Mouse (Mus musculus): ENCODE measurements around the gene Sash3. TPM values are rescaled to one million over a fixed set of nuclear protein-coding genes. Genes with fewer than 3 reads are reported as not detected.
A peak's percentile ranks its signal among the peaks of the same experiment; 100 is the strongest.

Gene Sash3
- polyA plus RNA-seq, 1 experiment from 2014 or later = 1.2 TPM

DNA sequence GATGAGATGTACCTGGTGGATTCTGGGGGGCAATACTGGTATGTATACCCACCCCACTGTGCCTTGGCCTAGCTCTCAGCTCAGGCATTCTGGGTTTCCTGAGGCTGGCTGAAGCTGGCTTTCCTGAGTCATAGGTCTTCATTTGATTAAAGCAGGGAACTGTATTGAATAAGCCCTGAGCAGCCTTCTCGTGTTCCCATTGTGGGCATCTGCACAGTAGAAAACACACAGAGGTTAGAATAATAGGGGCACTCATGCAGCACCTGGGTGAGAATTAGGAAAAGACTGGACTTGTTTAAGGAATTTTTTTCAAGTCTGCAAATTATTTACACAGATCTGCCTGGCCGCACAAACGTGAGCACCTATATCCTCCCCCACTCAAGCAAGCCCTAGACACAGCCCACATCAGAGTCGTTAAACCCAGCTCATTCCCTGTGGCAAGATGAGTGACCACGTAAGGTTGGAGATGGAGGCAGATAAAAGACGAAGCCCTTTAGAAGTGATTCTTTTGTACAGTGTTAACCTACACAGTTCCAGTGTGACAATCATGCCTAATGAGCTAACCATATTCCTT lies 19.2 kb upstream of the Sash3 start:
- no peak for ATAC-seq (replicated peaks)
- 61% methylated on average over 6 of the region's 6 CpGs for WGBS

DNA sequence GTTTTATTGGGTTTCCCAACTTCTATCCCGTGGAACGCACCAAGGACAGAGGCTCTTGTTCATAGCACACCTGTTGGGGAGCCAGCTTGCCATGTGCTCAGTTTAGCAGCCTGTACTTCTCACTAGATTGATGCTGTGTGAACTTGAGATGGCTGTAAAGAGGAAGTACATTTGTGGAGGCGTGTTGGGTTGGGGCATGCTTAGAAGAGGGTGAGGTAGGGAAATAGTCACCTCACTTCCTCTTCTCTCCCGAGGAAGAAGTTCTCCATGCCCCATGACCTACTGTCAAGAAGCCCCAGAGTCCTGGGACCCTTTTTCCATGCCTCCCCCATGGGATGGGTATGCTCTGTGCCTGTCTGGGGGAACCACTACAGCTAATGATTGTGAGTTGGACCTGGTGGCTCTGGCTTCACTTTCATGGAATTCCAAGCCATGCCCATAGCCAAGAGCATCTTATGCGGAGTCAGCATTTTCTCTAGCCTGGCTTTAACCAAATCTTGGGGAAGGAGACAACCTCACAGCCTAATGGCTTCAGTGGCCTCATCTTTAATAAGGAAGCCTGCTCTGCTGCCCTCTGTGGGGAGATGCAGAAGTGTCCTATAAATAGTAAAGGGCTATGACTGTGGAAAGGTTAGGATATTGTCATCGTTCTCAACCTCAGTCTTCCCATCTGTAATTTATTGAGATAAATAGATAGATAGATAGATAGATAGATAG lies 18.6 kb upstream of the Sash3 start:
- Histone ChIP-seq H3K4me1 (no peaks in the 10 kb centered on the region), H3K4me2 (no peak overlapping the region), H3K36me3 (replicated peaks) (no peaks in the 10 kb centered on the region), H3K27me3 (replicated peaks) (no peaks in the 10 kb centered on the region), H3K27ac (no peak overlapping the region), H3K9ac (no peak overlapping the region), H3K9me3 (no peaks in the 10 kb centered on the region), H3K4me3 (no peak overlapping the region)
- WGBS = 87% methylated on average over 6 of the region's 6 CpGs
- ATAC-seq (replicated peaks) = no peak

More for the DNA sequence above, 19.2 kb upstream of the Sash3 start:
- H3K27ac ChIP-seq = no peak overlapping the region
- H3K4me2 ChIP-seq = no peak overlapping the region
- H3K9ac ChIP-seq = no peak overlapping the region
- no peaks in the 10 kb centered on the region for H3K9me3 ChIP-seq
- H3K4me3 ChIP-seq = no peak overlapping the region
- H3K27me3 ChIP-seq (replicated peaks) = no peaks in the 10 kb centered on the region
- no peaks in the 10 kb centered on the region for H3K4me1 ChIP-seq
- H3K36me3 ChIP-seq (replicated peaks) = no peaks in the 10 kb centered on the region

DNA sequence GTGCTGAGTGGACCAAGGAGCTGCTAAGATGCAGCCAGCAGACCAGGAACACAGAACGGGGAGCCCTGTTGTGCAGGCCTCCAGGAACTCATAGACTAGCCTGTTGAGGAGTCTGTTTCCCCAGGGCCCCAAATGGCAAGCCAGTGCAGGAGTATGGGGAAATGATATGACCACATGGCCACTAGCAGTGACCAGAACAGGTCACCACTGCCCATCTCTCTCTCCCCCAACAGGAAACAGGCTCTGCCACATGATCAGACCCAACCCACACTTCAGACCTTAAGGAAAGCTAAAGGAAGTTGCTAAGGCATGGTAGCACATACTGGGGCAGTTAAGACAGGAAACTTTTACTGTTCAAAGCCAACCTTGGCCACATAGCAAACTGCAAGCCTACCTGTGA lies 17.1 kb upstream of the Sash3 start:
- Histone ChIP-seq H3K4me3 (no peak overlapping the region), H3K4me1 (no peaks in the 10 kb centered on the region), H3K9me3 (no peaks in the 10 kb centered on the region), H3K27me3 (replicated peaks) (no peaks in the 10 kb centered on the region), H3K27ac (no peak overlapping the region), H3K9ac (no peak overlapping the region), H3K4me2 (no peak overlapping the region), H3K36me3 (replicated peaks) (no peaks in the 10 kb centered on the region)
- ATAC-seq (replicated peaks) = no peak
- WGBS = 75% methylated on average over 1 of the region's 1 CpGs

DNA sequence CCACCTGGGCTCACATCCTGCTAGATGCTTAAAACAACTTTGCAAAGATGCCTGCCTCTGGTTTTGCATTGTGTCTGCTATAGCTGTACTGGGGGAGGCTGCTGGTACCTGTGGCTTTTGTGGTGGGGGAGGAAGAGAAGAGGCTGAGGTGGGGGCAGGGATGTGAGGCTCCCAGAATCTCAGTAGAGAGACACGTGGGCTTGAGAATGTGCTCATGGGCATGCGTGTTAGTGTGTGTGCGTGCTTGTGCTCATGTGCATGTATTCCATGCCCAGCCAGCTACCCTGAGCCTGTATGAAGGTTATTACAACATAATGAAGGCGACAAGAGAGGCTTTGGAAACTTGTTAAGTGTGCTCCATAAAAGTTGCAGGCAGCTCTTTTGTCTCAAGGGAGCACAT lies 9.3 kb upstream of the Sash3 start:
- no peak overlapping the region for H3K9ac ChIP-seq
- H3K27me3 ChIP-seq (replicated peaks) = no peaks in the 10 kb centered on the region
- ATAC-seq (replicated peaks) = no peak
- H3K4me1 ChIP-seq = peaks cover 9% of the 10 kb centered on the region
- 84% methylated on average over 4 of the region's 4 CpGs for WGBS
- no peak overlapping the region for H3K4me2 ChIP-seq
- no peaks in the 10 kb centered on the region for H3K36me3 ChIP-seq (replicated peaks)
- no peak overlapping the region for H3K4me3 ChIP-seq
- no peaks in the 10 kb centered on the region for H3K9me3 ChIP-seq
- no peak overlapping the region for H3K27ac ChIP-seq

DNA sequence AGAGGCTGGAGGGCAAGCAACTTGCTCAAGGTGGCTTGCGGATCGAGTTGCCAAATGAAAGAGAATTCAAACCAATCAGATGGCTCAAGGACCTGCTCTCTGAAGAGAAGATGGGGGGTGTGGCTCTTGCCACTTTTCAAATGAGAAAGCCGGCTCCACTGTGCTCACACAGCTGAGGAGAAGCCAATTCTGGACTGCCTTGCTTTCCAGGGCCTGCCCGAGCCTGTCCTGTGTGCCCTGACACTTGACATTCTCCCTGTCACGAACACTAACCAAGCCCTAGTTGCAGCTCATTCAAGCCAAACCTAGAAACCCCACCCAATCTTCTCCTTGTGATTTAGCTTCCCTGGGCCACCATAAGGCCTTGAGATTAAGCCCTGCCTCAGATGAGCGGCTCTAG lies 8.2 kb upstream of the Sash3 start:
- H3K27ac ChIP-seq = no peak overlapping the region
- H3K4me3 ChIP-seq = no peak overlapping the region
- no peak overlapping the region for H3K4me2 ChIP-seq
- no peaks in the 10 kb centered on the region for H3K9me3 ChIP-seq
- 73% methylated on average over 6 of the region's 6 CpGs for WGBS
- H3K9ac ChIP-seq = no peak overlapping the region
- no peaks in the 10 kb centered on the region for H3K36me3 ChIP-seq (replicated peaks)
- peaks cover 9% of the 10 kb centered on the region for H3K4me1 ChIP-seq
- ATAC-seq (replicated peaks) = no peak
- no peaks in the 10 kb centered on the region for H3K27me3 ChIP-seq (replicated peaks)

DNA sequence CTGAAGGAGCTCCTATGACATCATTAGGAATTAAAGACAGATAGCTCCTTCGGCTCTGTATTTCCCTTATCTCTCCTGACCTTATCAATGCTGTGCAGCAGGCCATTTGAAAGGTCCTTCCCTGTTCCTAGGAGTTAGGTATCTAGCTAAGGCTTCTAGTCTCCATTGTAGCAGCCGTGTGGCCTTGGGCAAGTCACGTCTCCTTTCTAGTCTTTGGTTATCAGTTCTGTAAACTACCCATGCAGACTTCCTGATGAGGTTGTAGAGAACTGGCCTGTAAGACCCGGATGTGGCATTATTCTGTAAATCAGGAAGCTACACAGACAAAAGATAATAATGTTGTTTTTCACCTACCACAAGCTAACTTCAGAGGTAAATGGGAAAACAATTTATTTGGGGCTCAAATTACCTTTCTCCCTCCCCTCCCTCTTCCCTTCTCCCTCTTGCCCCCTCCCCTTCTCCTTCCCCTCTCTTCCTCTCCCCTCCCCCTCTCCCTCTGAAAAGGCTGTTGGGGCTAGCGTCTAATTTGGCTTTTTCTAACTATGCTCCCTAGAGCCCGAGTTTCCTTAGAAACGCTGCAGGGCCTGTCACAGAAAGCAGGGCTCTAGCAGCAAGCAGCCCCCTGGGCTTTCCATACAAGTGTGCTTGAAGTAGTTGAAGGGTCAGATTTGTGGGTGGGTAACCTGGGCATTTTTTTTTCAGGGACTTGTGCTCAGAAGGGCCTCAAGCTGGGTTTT lies 7.5 kb upstream of the Sash3 start:
- WGBS = 53% methylated on average over 7 of the region's 7 CpGs
- H3K9ac ChIP-seq = no peak overlapping the region
- no peak overlapping the region for H3K4me3 ChIP-seq
- no peaks in the 10 kb centered on the region for H3K27me3 ChIP-seq (replicated peaks)
- no peak overlapping the region for H3K4me2 ChIP-seq
- peak; percentile 55; the same call in 1 of the 2 replicates for ATAC-seq (replicated peaks)
- H3K9me3 ChIP-seq = no peaks in the 10 kb centered on the region
- H3K36me3 ChIP-seq (replicated peaks) = no peaks in the 10 kb centered on the region
- peak overlapping the region; percentile 20; the same call in 1 of the 2 replicates for H3K27ac ChIP-seq
- peaks cover 9% of the 10 kb centered on the region for H3K4me1 ChIP-seq

DNA sequence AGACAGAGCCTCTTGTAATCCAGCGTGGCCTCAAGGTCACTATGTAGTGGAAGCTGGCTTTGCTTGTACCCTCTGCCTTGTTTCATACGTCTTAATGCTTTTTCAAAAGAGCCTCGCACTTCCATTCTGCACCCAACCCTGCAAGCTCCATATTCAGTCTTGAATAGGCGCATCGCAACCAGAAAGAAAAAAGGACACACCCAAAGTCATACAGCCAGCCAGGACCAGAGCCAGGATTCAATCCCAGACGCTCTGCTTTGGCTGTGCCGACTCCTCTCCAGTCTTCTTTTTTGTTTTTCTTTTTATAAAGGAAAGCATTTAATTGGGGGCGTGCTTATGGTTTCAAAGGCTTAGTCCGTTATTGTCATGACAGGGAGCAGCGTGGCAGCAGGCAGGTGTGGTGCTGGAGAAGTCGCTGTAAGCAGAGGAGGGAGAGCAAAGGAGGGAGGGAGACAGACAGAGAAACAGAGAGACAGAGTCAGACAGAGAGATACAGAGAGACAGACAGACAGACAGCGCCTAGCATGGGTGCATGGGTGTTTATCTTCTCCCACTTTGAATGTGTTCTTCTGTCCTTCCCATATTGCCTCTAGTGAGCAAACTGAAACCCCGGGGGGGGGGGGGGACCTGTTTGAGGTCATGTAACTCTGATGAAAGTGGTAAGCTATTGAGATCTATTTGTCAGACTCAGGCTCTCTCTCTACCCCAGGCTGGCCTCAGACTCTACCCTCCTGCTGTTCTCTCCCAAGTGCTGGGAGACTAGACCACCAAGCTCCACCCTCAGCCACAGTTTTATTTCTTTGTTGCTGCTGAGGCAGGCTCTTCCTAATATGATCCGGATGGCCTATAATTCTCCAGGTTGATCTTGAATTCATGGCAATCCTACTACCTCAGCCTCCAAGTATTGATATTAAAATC lies 6.6 kb upstream of the Sash3 start:
- H3K4me1 ChIP-seq = peaks cover 9% of the 10 kb centered on the region
- ATAC-seq (replicated peaks) = no peak
- H3K27ac ChIP-seq = peak overlapping the region; percentile 20; the same call in 1 of the 2 replicates
- no peaks in the 10 kb centered on the region for H3K9me3 ChIP-seq
- H3K9ac ChIP-seq = no peak overlapping the region
- H3K27me3 ChIP-seq (replicated peaks) = no peaks in the 10 kb centered on the region
- H3K4me2 ChIP-seq = no peak overlapping the region
- no peaks in the 10 kb centered on the region for H3K36me3 ChIP-seq (replicated peaks)
- 34% methylated on average over 14 of the region's 14 CpGs for WGBS
- H3K4me3 ChIP-seq = no peak overlapping the region

DNA sequence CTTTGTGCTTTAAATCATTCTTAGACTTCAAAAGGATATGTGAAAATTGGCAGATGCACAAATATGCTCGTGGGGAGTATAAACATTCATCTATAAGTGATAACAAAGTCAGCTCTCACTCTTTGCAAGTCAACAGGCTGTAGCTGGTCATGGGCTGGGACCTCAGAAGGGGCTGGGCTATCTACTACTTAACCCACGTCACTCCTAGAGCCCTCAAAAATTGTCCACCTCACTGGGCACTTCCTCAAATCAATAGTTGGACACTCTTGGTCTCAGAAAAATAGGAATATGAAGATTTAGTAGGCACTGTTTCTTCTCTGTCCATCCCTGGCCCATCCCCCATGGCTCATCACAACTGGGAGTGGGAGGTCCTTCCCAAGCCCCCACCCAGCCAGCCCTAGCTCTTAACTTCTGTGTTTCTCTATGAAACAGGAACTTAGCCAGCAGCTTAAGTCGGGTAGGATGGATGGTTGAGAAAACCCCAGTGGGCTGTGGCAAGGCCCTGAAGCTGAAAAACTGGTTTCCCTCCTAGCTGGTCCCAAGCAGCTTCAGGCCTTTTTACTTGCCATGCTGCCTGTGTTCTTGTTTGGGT lies 5.9 kb upstream of the Sash3 start:
- no peak overlapping the region for H3K9ac ChIP-seq
- H3K27ac ChIP-seq = no peak overlapping the region
- ATAC-seq (replicated peaks) = no peak
- H3K27me3 ChIP-seq (replicated peaks) = no peaks in the 10 kb centered on the region
- WGBS = 60% methylated on average over 3 of the region's 3 CpGs
- peaks cover 9% of the 10 kb centered on the region for H3K4me1 ChIP-seq
- no peak overlapping the region for H3K4me3 ChIP-seq
- no peaks in the 10 kb centered on the region for H3K36me3 ChIP-seq (replicated peaks)
- H3K9me3 ChIP-seq = no peaks in the 10 kb centered on the region
- H3K4me2 ChIP-seq = no peak overlapping the region

DNA sequence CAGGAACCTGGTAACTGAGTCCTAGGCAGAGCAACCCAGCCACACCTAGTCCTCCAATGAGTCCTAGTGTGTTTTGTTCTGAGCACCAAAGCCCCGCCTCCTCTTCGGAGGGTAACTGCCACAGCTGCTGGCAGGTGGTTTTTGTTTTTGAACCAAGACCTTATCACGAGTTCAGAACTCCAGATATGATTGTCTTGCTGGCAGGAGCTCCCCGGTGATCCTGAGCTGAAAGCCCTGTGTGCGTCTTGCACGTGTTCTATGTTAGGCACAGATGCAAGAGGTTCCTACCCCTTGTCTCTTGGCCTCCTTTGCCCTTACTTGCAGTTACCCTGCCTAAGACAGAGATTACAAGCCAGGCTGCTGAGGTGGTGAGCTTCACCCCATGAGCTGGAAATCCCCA lies 4.8 kb upstream of the Sash3 start:
- Histone ChIP-seq H3K36me3 (replicated peaks) (no peaks in the 10 kb centered on the region), H3K9me3 (no peaks in the 10 kb centered on the region), H3K9ac (no peak overlapping the region), H3K27ac (no peak overlapping the region), H3K27me3 (replicated peaks) (no peaks in the 10 kb centered on the region), H3K4me2 (no peak overlapping the region), H3K4me3 (no peak overlapping the region), H3K4me1 (peaks cover 9% of the 10 kb centered on the region)
- WGBS = 78% methylated on average over 6 of the region's 6 CpGs
- no peak for ATAC-seq (replicated peaks)

DNA sequence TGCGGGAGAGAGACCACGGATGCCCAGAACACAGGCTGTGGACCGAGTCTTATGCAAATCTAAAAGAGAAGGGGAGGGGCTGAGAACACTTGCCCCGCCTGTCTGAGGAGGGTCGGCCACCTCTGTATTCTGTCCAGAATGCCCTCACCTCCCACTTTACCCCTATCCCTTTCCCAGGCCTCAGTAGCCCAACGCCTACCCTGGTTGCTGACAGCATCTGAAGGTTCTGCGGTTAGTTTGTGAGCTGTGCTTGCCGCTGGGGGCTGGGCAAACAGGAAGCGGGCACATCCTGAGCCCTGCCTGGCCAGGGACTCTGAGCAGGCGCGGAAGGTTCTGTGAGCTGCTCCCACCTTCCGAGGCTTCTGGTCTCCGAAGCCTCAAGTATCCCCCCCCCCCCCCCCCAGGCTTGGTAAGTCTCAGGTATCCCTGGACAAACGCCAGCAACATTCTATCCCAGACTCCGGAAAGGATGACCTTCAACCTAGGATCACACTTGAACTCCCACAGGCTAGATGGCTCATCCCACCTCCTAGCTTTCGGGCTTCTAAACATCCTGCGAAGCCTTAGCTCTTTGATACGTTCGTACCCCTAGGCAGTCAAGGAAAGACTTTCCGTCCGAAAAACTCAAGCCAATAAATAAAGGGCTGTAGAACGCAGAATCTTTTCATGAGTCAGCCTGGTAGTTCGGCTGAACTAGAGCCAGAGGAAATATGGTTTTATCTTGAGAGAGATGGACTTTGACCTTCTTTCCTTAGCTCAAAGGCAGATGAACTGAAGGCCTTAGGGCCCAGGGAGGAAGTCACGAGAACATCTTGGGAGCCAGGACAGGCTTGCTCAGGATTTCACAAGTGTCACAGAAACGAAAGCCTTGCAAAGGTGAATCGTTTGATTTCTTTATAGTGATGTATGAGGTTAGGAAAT lies 2.6 kb upstream of the Sash3 start:
- Histone ChIP-seq H3K4me3 (no peak overlapping the region), H3K9me3 (no peaks in the 10 kb centered on the region), H3K4me2 (peak overlapping the region; percentile 16; the same call in 1 of the 2 replicates), H3K4me1 (peaks cover 9% of the 10 kb centered on the region), H3K27me3 (replicated peaks) (no peaks in the 10 kb centered on the region), H3K36me3 (replicated peaks) (no peaks in the 10 kb centered on the region), H3K9ac (no peak overlapping the region), H3K27ac (no peak overlapping the region)
- ATAC-seq (replicated peaks) = no peak
- WGBS = 62% methylated on average over 24 of the region's 26 CpGs

DNA sequence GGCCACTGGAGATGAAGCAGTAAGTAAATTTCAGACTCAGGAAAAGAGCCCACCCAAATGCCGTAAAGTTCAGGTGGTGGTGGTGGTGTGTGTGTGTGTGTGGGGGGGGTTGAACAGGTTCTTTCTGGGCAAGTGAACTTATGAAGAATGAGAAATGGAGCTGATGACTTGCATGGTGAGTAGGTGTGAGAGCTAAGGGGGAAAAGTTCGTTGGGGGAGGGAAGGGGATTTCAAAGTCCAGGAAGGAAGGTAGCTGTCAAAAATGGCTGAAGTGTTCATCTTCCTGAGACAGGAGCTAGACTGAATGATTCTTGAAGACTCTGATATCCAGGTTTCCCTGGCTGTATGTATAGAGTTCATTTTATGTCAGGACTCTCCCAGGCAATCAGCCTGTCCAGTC lies 990 bp downstream of the Sash3 start:
- WGBS = 82% methylated on average over 2 of the region's 2 CpGs
- Histone ChIP-seq H3K4me3 (no peak overlapping the region), H3K27me3 (replicated peaks) (no peaks in the 10 kb centered on the region), H3K9ac (no peak overlapping the region), H3K9me3 (no peaks in the 10 kb centered on the region), H3K4me2 (no peak overlapping the region), H3K27ac (no peak overlapping the region), H3K4me1 (no peaks in the 10 kb centered on the region), H3K36me3 (replicated peaks) (no peaks in the 10 kb centered on the region)
- ATAC-seq (replicated peaks) = no peak
